Mouse (Mus musculus) intestine, embryonic 16.5 days (tissue): ENCODE measurements around the gene Ubxn11. TPM values are rescaled to one million over a fixed set of nuclear protein-coding genes. Genes with fewer than 3 reads are reported as not detected.
A peak's percentile ranks its signal among the peaks of the same experiment; 100 is the strongest.

ENCODE experiments used
- ATAC-seq: fragments of 200-750 bp; cut with Nextera tagmentation; 2 replicates; pipeline ENCODE4 v1.8.0; 2017; ENCODE audit warnings: moderate TSS enrichment, moderate library complexity
- H3K27ac ChIP-seq: fragments of 300-500 bp; sonication (generic); 2 replicates; pipeline ENCODE4 v1.5.1; 2014; ENCODE audit warnings: mild to moderate bottlenecking, low read length
- H3K27me3 ChIP-seq: fragments of 300-500 bp; sonication (generic); replicated peaks from 2 replicates; pipeline ENCODE4 v1.6.1; 2014; ENCODE audit warnings: low read length, control low read depth, mixed read lengths; ENCODE audit not compliant: control insufficient read depth, insufficient read depth
- H3K36me3 ChIP-seq: fragments of 300-500 bp; sonication (generic); 2 replicates; pipeline ENCODE4 v1.6.1; 2014; ENCODE audit warnings: low read length, control low read depth; ENCODE audit not compliant: control insufficient read depth, insufficient read depth
- H3K4me1 ChIP-seq: fragments of 300-500 bp; sonication (generic); 2 replicates; pipeline ENCODE4 v1.6.1; 2014; ENCODE audit warnings: low read length, control low read depth, mixed read lengths; ENCODE audit not compliant: control insufficient read depth, insufficient read depth
- H3K4me2 ChIP-seq: fragments of 300-500 bp; sonication (generic); 2 replicates; pipeline ENCODE4 v1.6.1; 2014; ENCODE audit warnings: low read depth, low read length, control low read depth
- H3K4me3 ChIP-seq: fragments of 300-500 bp; sonication (generic); 2 replicates; pipeline ENCODE4 v1.5.1; 2014; ENCODE audit warnings: mild to moderate bottlenecking, low read length
- H3K9ac ChIP-seq: fragments of 300-500 bp; sonication (generic); 2 replicates; pipeline ENCODE4 v1.6.1; 2014; ENCODE audit warnings: low read depth, low read length
- H3K9me3 ChIP-seq: fragments of 300-500 bp; sonication (generic); 2 replicates; pipeline ENCODE4 v1.6.1; 2016; ENCODE audit warnings: low read length, control low read depth; ENCODE audit not compliant: control insufficient read depth
- WGBS: fragments of 180-500 bp; shearing (Covaris S2); extraction: QIAGEN DNeasy Blood & Tissue Kit; methylation state at CpG from one replicate; pipeline ENCODE4 v1.1.7; 2014; 5-methylcytosine and 5-hydroxymethylcytosine counted together
- polyA plus RNA-seq: library from polyadenylated mRNA; unstranded; fragments of >200 nt; fragmentation: Nextera tagmentation; extraction: Ambion mirVana; gene quantifications from 2 replicates; pipeline ENCODE4 v1.2.1, GENCODE M21; 2015

Ubxn11 gene
- polyA plus RNA-seq, 1 experiment from 2014 or later, result 5.6 TPM

DNA sequence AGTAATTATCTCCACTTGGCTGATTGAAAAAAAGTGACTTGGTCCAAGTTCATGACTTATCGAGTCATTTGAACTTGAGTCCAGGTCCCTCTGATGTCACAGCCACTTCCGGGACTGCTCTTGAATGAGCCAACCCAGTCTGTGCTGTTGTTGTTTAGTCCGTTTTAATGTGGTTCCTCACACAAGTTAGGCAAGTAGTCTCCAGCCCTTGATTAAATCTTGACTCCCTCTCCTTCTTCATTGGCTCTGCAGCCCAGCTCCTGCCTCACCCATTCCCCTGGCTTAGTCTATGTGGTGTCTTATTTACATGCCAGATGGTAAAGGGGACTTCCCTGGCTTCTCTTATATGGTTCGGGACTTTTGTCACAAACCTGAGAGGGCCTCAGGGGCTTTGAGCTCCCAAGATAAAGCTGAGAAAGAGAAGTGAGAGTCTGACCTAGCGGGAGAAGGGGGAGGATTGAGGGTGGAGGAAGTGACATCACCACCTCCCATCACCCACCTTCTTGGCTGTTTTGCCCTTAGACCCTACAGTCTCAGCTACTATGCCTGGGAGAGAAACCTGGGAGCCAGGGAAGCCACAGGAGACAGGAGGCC lies 5.3 kb upstream of the Ubxn11 start:
- no peak for ATAC-seq
- no peak overlapping the region for H3K9ac ChIP-seq
- 0 out of 2 replicates have a peak overlapping the region, but pooled peaks have one; percentile 5 for H3K27ac ChIP-seq
- WGBS, result 78% methylated on average over 5 of the region's 5 CpGs
- H3K4me3 ChIP-seq, result no peak overlapping the region
- no peaks in the 10 kb centered on the region for H3K4me1 ChIP-seq
- no peaks in the 10 kb centered on the region for H3K9me3 ChIP-seq
- no peak overlapping the region for H3K4me2 ChIP-seq
- no peaks in the 10 kb centered on the region for H3K36me3 ChIP-seq
- H3K27me3 ChIP-seq, result no peaks in the 10 kb centered on the region

DNA sequence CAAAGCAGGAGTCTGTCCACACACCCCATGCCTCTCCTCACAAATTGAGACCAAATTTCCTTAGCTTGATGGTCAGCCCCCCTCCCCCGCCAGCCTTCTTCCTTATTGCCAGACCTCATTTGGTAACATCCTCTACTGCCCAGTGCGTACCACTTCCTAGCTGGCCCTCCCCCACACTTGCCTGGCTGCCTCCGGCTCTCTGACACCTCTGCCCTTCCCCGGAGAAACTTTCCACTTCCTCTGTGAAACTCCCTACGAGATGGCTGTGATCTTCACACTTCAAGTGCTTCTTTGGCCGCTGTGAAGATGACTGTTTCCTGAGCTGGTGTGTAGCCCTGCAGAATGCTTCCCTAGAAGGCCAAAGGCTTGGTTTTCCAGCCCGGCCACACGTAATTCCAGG lies 3.7 kb upstream of the Ubxn11 start:
- WGBS, result 45% methylated on average over 8 of the region's 8 CpGs
- no peak for ATAC-seq
- H3K4me2 ChIP-seq, result no peak overlapping the region
- H3K4me1 ChIP-seq, result no peaks in the 10 kb centered on the region
- no peaks in the 10 kb centered on the region for H3K36me3 ChIP-seq
- H3K27ac ChIP-seq, result no peak overlapping the region
- no peak overlapping the region for H3K4me3 ChIP-seq
- no peak overlapping the region for H3K9ac ChIP-seq
- H3K9me3 ChIP-seq, result no peaks in the 10 kb centered on the region
- H3K27me3 ChIP-seq, result no peaks in the 10 kb centered on the region

DNA sequence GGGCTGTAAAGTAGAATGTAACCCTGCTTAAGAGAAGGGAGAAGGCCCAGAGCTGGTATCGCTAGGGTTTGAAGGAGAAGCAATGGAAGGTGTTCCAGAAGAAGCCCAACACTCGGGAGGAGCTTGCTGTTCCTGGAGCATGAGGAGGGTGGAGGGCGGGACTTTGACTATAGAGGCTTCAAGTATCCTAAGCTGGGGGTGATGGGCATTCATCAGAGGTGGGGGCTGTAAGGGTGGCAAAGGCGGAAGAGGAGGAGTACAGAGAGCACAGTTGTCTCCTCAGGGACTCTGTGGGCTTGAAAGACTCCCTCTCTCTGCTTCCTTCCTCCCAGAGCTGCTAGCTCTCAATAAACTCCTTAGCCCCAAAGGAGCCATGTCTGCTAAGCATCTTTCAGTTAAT lies 2.1 kb upstream of the Ubxn11 start:
- H3K36me3 ChIP-seq, result no peaks in the 10 kb centered on the region
- ATAC-seq, result no peak
- no peak overlapping the region for H3K9ac ChIP-seq
- H3K27me3 ChIP-seq, result no peaks in the 10 kb centered on the region
- H3K4me1 ChIP-seq, result no peaks in the 10 kb centered on the region
- H3K4me2 ChIP-seq, result no peak overlapping the region
- WGBS, result 80% methylated on average over 4 of the region's 4 CpGs
- no peak overlapping the region for H3K27ac ChIP-seq
- H3K4me3 ChIP-seq, result no peak overlapping the region
- H3K9me3 ChIP-seq, result no peaks in the 10 kb centered on the region

DNA sequence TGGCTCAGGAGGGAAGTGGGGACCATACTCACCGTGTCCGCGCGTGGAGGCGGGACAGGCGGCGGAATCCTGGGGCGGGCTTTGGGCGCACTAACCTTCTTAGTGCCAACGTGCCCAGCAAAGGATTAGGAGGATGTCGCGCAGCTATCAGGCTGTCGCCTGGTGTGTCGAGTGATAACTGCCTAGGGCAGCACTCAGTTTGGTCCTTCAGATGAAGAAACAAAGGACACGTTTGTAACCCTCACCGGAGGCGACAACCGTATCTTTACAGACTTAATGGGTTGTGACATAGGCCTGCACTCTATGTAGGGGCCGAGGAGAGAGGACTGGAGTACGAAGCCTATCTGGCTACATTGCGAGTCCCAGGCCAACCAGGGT lies 361 bp downstream of the Ubxn11 start:
- Histone ChIP-seq H3K4me3 (peak overlapping the region; percentile 80), H3K9ac (peak overlapping the region; percentile 75), H3K9me3 (no peaks in the 10 kb centered on the region), H3K4me2 (peak overlapping the region; percentile 65), H3K27me3 (no peaks in the 10 kb centered on the region), H3K27ac (no peak overlapping the region), H3K36me3 (no peaks in the 10 kb centered on the region), H3K4me1 (no peaks in the 10 kb centered on the region)
- peak; percentile 73 for ATAC-seq
- WGBS, result 4% methylated on average over 21 of the region's 21 CpGs

DNA sequence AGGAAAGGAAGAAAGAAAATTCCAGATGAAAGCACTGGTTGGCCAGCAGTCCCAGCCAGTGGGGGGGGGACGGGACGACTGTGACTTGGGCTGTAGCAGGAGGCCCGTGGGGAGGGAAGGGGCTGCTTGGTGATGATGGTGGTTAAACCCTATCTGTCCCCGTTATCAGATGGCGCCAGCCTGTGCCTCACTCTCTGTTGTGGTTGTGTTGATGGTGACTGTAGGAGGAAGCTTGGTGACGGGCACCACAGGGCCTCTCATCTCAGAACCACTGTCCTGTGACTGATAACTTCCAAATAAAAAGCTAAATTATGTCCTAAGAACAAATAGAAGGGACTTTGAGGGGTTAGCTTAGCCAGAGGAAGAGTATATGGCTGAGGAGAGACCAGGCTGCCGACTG lies 3.7 kb downstream of the Ubxn11 start:
- H3K4me2 ChIP-seq, result no peak overlapping the region
- H3K4me3 ChIP-seq, result no peak overlapping the region
- 0 out of 2 replicates have a peak, but pooled peaks cover 2% of the 10 kb centered on the region for H3K4me1 ChIP-seq
- H3K9me3 ChIP-seq, result no peaks in the 10 kb centered on the region
- no peak overlapping the region for H3K27ac ChIP-seq
- H3K36me3 ChIP-seq, result no peaks in the 10 kb centered on the region
- WGBS, result 72% methylated on average over 7 of the region's 7 CpGs
- no peaks in the 10 kb centered on the region for H3K27me3 ChIP-seq
- no peak overlapping the region for H3K9ac ChIP-seq
- ATAC-seq, result no peak

DNA sequence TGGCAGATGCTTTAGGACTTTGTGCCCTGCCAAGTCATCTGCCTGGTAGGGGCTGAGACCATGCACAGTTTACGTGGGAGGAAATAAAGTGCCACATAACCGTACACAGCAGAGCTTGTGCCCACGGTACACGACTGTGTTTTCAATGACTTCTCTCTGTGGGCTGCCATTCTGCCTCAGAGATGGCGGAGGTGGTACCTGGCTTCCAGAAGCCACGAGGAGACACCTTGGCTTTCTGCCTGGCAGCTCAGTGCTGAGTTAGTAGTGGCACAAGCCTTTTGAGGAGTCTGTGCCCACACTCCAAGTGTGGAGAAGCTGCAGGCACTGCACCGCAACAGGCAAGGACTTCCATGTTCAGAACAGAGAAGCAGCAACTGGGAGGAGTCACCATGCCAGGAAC lies 5.4 kb downstream of the Ubxn11 start:
- Histone ChIP-seq H3K9ac (no peak overlapping the region), H3K9me3 (no peaks in the 10 kb centered on the region), H3K4me2 (no peak overlapping the region), H3K27me3 (no peaks in the 10 kb centered on the region), H3K4me1 (peaks cover 8% of the 10 kb centered on the region; the same call in 1 of the 2 replicates), H3K27ac (no peak overlapping the region), H3K36me3 (no peaks in the 10 kb centered on the region), H3K4me3 (no peak overlapping the region)
- ATAC-seq, result no peak
- WGBS, result 85% methylated on average over 7 of the region's 7 CpGs

DNA sequence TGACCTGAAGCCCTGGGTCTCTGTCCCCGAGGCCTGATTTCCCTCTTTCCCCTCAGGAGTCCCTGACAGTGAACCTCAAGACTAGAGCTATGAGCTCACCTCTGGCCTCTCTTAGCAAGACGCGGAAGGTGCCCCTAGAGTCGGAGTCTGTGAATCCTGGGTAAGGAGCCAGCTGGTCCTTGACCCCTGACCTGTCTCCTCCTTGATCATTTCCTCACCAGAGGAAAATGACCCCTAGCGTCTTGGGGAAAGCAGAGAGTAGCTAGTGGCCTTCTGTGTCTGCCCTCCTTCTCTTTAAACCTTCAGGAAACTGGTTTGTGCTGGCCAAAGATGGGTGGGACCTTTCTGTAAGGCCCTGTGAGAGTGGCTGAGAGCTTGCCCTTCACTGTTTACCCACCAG lies 5.8 kb downstream of the Ubxn11 start:
- Histone ChIP-seq H3K27ac (no peak overlapping the region), H3K4me3 (no peak overlapping the region), H3K4me1 (peaks cover 9% of the 10 kb centered on the region; the same call in 1 of the 2 replicates), H3K9me3 (no peaks in the 10 kb centered on the region), H3K36me3 (no peaks in the 10 kb centered on the region), H3K4me2 (no peak overlapping the region), H3K27me3 (no peaks in the 10 kb centered on the region), H3K9ac (no peak overlapping the region)
- no peak for ATAC-seq
- 32% methylated on average over 5 of the region's 5 CpGs for WGBS

DNA sequence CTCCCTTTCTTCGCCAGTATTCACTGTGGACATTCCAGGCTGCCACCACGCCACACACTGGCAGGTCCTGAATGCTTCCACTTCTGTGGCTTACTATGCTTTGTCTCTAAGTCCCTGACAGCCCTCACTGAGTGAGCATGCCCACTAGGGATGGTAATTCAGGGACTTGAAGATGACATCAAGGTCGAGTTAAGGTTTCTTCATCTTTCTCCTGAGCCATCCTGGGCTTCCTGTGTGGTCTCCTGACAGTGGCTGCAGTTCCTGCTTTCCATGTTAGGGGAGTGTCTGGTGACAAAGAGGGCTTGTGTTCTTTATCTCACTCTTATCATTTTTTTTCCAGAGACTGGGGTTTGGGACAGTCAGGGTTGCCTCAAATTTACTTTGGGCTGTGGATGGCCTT lies 8.3 kb downstream of the Ubxn11 start:
- Histone ChIP-seq H3K27me3 (no peaks in the 10 kb centered on the region), H3K4me2 (no peak overlapping the region), H3K36me3 (no peaks in the 10 kb centered on the region), H3K9ac (0 out of 2 replicates have a peak overlapping the region, but pooled peaks have one; percentile 7), H3K4me3 (no peak overlapping the region), H3K4me1 (peaks cover 32% of the 10 kb centered on the region), H3K9me3 (no peaks in the 10 kb centered on the region), H3K27ac (no peak overlapping the region)
- no peak for ATAC-seq
- WGBS, result 39% methylated on average over 3 of the region's 3 CpGs

DNA sequence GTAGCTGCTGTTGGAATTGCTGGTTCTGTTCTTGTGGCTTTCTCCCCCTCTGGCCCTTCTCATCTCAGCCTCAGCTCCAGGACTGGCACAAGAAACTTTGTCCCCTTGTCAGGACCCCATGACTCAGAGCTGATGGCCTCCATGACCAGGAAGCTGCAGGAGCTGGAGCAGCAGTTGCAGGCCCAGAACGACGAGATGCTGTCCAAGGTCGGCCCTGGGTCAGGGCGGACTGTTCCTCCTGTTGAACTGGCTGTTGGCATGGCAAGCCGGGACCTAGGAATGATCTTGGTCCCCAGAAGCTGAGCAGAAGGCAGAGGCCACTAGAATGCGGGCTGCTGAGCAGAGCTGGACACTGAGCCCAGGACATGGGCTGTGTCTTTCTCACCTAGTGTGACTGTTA lies 10.0 kb downstream of the Ubxn11 start:
- H3K9me3 ChIP-seq, result no peaks in the 10 kb centered on the region

More for the DNA sequence above, 10.0 kb downstream of the Ubxn11 start:
- no peak overlapping the region for H3K4me3 ChIP-seq
- no peak overlapping the region for H3K4me2 ChIP-seq
- H3K4me1 ChIP-seq, result peaks cover 37% of the 10 kb centered on the region
- WGBS, result 58% methylated on average over 6 of the region's 6 CpGs
- H3K9ac ChIP-seq, result 0 out of 2 replicates have a peak overlapping the region, but pooled peaks have one; percentile 30
- no peaks in the 10 kb centered on the region for H3K27me3 ChIP-seq
- no peaks in the 10 kb centered on the region for H3K36me3 ChIP-seq
- ATAC-seq, result no peak
- H3K27ac ChIP-seq, result no peak overlapping the region
